Mouse (Mus musculus) cerebellum, adult 2 months (tissue): Measurements from ENCODE around the gene Fntb.

ENCODE experiments used
- CTCF ChIP-seq: fragments of 200-500 bp; IDR thresholded peaks from 2 replicates; pipeline ENCODE4 v1.5.1; 2011; ENCODE audit warnings: low read depth, mild to moderate bottlenecking, control low read depth, low read length, moderate library complexity, borderline replicate concordance; ENCODE audit not compliant: insufficient read depth
- POLR2A ChIP-seq: fragments of 200-500 bp; IDR thresholded peaks from 2 replicates; pipeline ENCODE4 v1.6.1; 2011; ENCODE audit warnings: low read length, control low read depth, borderline replicate concordance; ENCODE audit not compliant: insufficient read depth

DNA sequence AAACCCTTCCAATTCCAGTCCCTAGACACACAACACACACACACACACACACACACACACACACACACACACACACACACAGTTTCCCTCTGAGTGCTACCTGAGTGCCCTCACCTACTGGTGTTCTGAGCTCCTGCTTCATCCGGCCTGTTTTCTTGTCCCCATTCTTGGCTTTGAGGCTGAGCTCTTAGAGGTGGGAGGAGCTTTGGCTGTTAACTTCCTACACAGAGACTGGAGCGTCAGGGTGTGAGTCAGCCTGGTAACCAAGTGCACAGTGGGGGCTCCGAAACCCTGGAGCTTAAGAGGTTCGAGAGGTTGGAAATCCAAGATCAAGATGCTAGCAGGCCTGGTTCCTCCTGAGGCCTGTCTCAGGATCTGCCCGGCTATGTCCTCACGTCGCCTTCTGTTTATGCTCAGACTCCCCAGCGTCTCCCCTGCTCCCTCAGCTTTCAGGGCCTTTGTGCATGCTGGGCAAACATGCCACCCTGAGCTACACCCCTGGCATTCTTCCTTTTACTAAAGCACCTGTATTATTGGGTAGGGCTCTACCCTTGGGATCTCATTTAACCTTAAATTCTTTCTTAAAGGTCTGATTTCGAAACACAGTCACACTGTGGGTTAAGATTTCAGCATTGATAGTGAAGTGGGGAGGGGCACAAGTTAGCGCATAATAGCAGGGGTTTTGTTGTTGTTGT is 102.3 kb downstream of the Fntb start:
- no peak for TF ChIP-seq CTCF
- no peak for TF ChIP-seq POLR2A
